Mouse (Mus musculus) forebrain, embryonic 14.5 days (tissue): Measurements from ENCODE around the gene Rrp7a. TPM values are rescaled to one million over a fixed set of nuclear protein-coding genes. Genes with fewer than 3 reads are reported as not detected.
A peak's percentile ranks its signal among the peaks of the same experiment; 100 is the strongest.

ENCODE experiments used
- ATAC-seq: fragments of 200-750 bp; cut with Nextera tagmentation; 2 replicates; pipeline ENCODE4 v1.8.0; 2017; ENCODE audit warnings: mild to moderate bottlenecking, moderate library complexity
- DNase-seq: peaks from one replicate; pipeline ENCODE4 v3.0.0-alpha.2; 2015; ENCODE audit warnings: low spot score
- H3K27ac ChIP-seq: fragments of 300-500 bp; sonication (generic); 2 replicates; pipeline ENCODE4 v1.5.1; 2014; ENCODE audit warnings: low read depth, mild to moderate bottlenecking, control low read depth, low read length, moderate library complexity
- H3K27me3 ChIP-seq: fragments of 300-500 bp; sonication (generic); replicated peaks from 2 replicates; pipeline ENCODE4 v1.6.1; 2014; ENCODE audit warnings: low read length, control low read depth, mixed read lengths; ENCODE audit not compliant: control insufficient read depth, insufficient read depth
- H3K36me3 ChIP-seq: fragments of 300-500 bp; sonication (generic); 2 replicates; pipeline ENCODE4 v1.6.1; 2014; ENCODE audit warnings: low read length, control low read depth; ENCODE audit not compliant: control insufficient read depth, insufficient read depth
- H3K4me1 ChIP-seq: fragments of 300-500 bp; sonication (generic); 2 replicates; pipeline ENCODE4 v1.6.1; 2014; ENCODE audit warnings: antibody characterized with exemption, low read length, control low read depth; ENCODE audit not compliant: control insufficient read depth, insufficient read depth
- H3K4me2 ChIP-seq: fragments of 300-500 bp; sonication (generic); 2 replicates; pipeline ENCODE4 v1.6.1; 2014; ENCODE audit warnings: mild to moderate bottlenecking, control low read depth, low read length
- H3K4me3 ChIP-seq: fragments of 300-500 bp; sonication (generic); 2 replicates; pipeline ENCODE4 v1.5.1; 2014; ENCODE audit warnings: low read depth, low read length, control low read depth
- H3K9ac ChIP-seq: fragments of 300-500 bp; sonication (generic); 2 replicates; pipeline ENCODE4 v1.6.1; 2014; ENCODE audit warnings: mild to moderate bottlenecking, low read length, control low read depth, moderate library complexity
- H3K9me3 ChIP-seq: fragments of 300-500 bp; sonication (generic); replicated peaks from 2 replicates; pipeline ENCODE4 v1.6.1; 2016; ENCODE audit warnings: low read length, control low read depth, mixed read lengths; ENCODE audit not compliant: control insufficient read depth
- WGBS: fragments of 180-500 bp; shearing (Covaris S2); extraction: QIAGEN DNeasy Blood & Tissue Kit; methylation state at CpG from one replicate; pipeline ENCODE4 v1.1.7; 2014; 5-methylcytosine and 5-hydroxymethylcytosine counted together
- polyA plus RNA-seq: library from polyadenylated mRNA; unstranded; fragments of >200 nt; fragmentation: Nextera tagmentation; extraction: Ambion mirVana; gene quantifications from 2 replicates; pipeline ENCODE4 v1.2.1, GENCODE M21; 2014

The Rrp7a gene
- 64.2 and 67.3 TPM in 2 replicates for polyA plus RNA-seq

GRCm38 (mm10) chr15:83122566-83123145 is at the start of gene Rrp7a:
Rrp7a (minus strand) TSS chr15:83122801.
- DNase-seq (peak; percentile 94), ATAC-seq (peak; percentile 96)
- peaks cover 45% of the 10 kb centered on the region for H3K36me3 ChIP-seq
- peak within 1 kb of the TSS; percentile 78 for H3K4me2 ChIP-seq
- no peaks in the 10 kb centered on the region for H3K27me3 ChIP-seq
- H3K27ac ChIP-seq, result peak within 1 kb of the TSS; percentile 77
- H3K4me1 ChIP-seq, result peaks cover 3% of the 10 kb centered on the region; the same call in 1 of the 2 replicates
- H3K4me3 ChIP-seq, result peak within 1 kb of the TSS; percentile 80
- peak within 1 kb of the TSS; percentile 71 for H3K9ac ChIP-seq
- WGBS, result 9% methylated on average over 32 of the region's 32 CpGs
- no peaks in the 10 kb centered on the region for H3K9me3 ChIP-seq

GRCm38 (mm10) chr15:83171712-83172481 is 49.3 kb upstream of the Rrp7a start:
- ATAC-seq, result peak; percentile 100
- WGBS, result under 1% methylated on average over 65 of the region's 67 CpGs

GRCm38 (mm10) chr15:83170956-83171659 is 48.5 kb upstream of the Rrp7a start:
- DNase-seq, result peak; percentile 26
- no peak for ATAC-seq
- WGBS, result 42% methylated on average over 8 of the region's 8 CpGs
- no peaks in the 10 kb centered on the region for H3K27me3 ChIP-seq
- peak overlapping the region; percentile 89 for H3K4me3 ChIP-seq
- peak overlapping the region; percentile 88 for H3K9ac ChIP-seq
- no peaks in the 10 kb centered on the region for H3K9me3 ChIP-seq
- H3K4me2 ChIP-seq, result peak overlapping the region; percentile 65
- H3K27ac ChIP-seq, result no peak overlapping the region
- H3K36me3 ChIP-seq, result no peaks in the 10 kb centered on the region
- H3K4me1 ChIP-seq, result peaks cover 13% of the 10 kb centered on the region

More at GRCm38 (mm10) chr15:83171712-83172481, 49.3 kb upstream of the Rrp7a start:
- no peaks in the 10 kb centered on the region for H3K36me3 ChIP-seq
- H3K9me3 ChIP-seq, result no peaks in the 10 kb centered on the region
- no peaks in the 10 kb centered on the region for H3K27me3 ChIP-seq
- peak overlapping the region; percentile 89 for H3K4me3 ChIP-seq
- H3K4me2 ChIP-seq, result peak overlapping the region; percentile 65
- DNase-seq, result peak; percentile 99
- peak overlapping the region; percentile 75 for H3K27ac ChIP-seq
- peaks cover 13% of the 10 kb centered on the region for H3K4me1 ChIP-seq
- H3K9ac ChIP-seq, result peak overlapping the region; percentile 88

GRCm38 (mm10) chr15:83169772-83170722 is 47.4 kb upstream of the Rrp7a start:
- Histone ChIP-seq H3K4me2 (no peak overlapping the region), H3K9ac (0 out of 2 replicates have a peak overlapping the region, but pooled peaks have one; percentile 13), H3K36me3 (no peaks in the 10 kb centered on the region), H3K4me1 (peaks cover 13% of the 10 kb centered on the region), H3K27me3 (no peaks in the 10 kb centered on the region), H3K9me3 (no peaks in the 10 kb centered on the region), H3K4me3 (no peak overlapping the region), H3K27ac (no peak overlapping the region; the same call in 1 of the 2 replicates)
- ATAC-seq (no peak), DNase-seq (no peak)
- WGBS, result 89% methylated on average over 8 of the region's 8 CpGs

GRCm38 (mm10) chr15:83168875-83169771 is 46.5 kb upstream of the Rrp7a start:
- Histone ChIP-seq H3K9ac (0 out of 2 replicates have a peak overlapping the region, but pooled peaks have one; percentile 13), H3K4me3 (no peak overlapping the region)
- WGBS, result 80% methylated on average over 7 of the region's 7 CpGs

GRCm38 (mm10) chr15:83168311-83168710 is 45.7 kb upstream of the Rrp7a start:
- H3K9ac ChIP-seq, result no peak overlapping the region
- 89% methylated on average over 3 of the region's 3 CpGs for whole genome bisulfite sequencing
- H3K4me2 ChIP-seq, result no peak overlapping the region
- H3K4me1 ChIP-seq, result peaks cover 13% of the 10 kb centered on the region
- ATAC-seq, result no peak
- no peaks in the 10 kb centered on the region for H3K9me3 ChIP-seq
- H3K4me3 ChIP-seq, result no peak overlapping the region
- H3K27ac ChIP-seq, result no peak overlapping the region
- no peak for DNase-seq
- H3K36me3 ChIP-seq, result no peaks in the 10 kb centered on the region
- no peaks in the 10 kb centered on the region for H3K27me3 ChIP-seq

More at GRCm38 (mm10) chr15:83168875-83169771, 46.5 kb upstream of the Rrp7a start:
- H3K36me3 ChIP-seq, result no peaks in the 10 kb centered on the region
- DNase-seq (no peak), ATAC-seq (no peak)
- no peak overlapping the region for H3K4me2 ChIP-seq
- no peaks in the 10 kb centered on the region for H3K9me3 ChIP-seq
- no peak overlapping the region; the same call in 1 of the 2 replicates for H3K27ac ChIP-seq
- H3K4me1 ChIP-seq, result peaks cover 13% of the 10 kb centered on the region
- no peaks in the 10 kb centered on the region for H3K27me3 ChIP-seq

GRCm38 (mm10) chr15:83167550-83168065 is 45.0 kb upstream of the Rrp7a start:
- Histone ChIP-seq H3K27ac (no peak overlapping the region), H3K9ac (no peak overlapping the region), H3K4me2 (no peak overlapping the region), H3K4me1 (peaks cover 10% of the 10 kb centered on the region), H3K4me3 (no peak overlapping the region), H3K27me3 (no peaks in the 10 kb centered on the region), H3K36me3 (no peaks in the 10 kb centered on the region), H3K9me3 (no peaks in the 10 kb centered on the region)
- ATAC-seq (no peak), DNase-seq (no peak)
- 88% methylated on average over 8 of the region's 8 CpGs for WGBS
